Mouse (Mus musculus) myocyte (in vitro differentiated cells): ENCODE data around the gene Plekhb2. TPM values are rescaled to one million over a fixed set of nuclear protein-coding genes. Genes with fewer than 3 reads are reported as not detected.
A peak's percentile ranks its signal among the peaks of the same experiment; 100 is the strongest.

Experiments
- H3K27me3 ChIP-seq: one replicate; pipeline ENCODE4 v1.6.1; 2011; ENCODE audit not compliant: control insufficient read depth, insufficient read depth, insufficient read length
- H3K36me3 ChIP-seq: one replicate; pipeline ENCODE4 v1.6.1; 2011; ENCODE audit not compliant: control insufficient read depth, insufficient read depth
- H3K4me2 ChIP-seq: one replicate; pipeline ENCODE4 v1.6.1; 2011; ENCODE audit warnings: low read depth, control low read depth
- H3K4me3 ChIP-seq: one replicate; pipeline ENCODE4 v1.5.1; 2011; ENCODE audit warnings: mild to moderate bottlenecking, control low read depth, moderate library complexity
- H3K79me2 ChIP-seq: one replicate; pipeline ENCODE4 v1.6.1; 2011; ENCODE audit not compliant: control insufficient read depth, insufficient read depth
- H3ac ChIP-seq: one replicate; pipeline ENCODE4 v1.6.1; 2011; ENCODE audit not compliant: control insufficient read depth, insufficient read length
- CEBPB ChIP-seq: IDR thresholded peaks from 2 replicates; pipeline ENCODE4 v1.6.1; 2011; ENCODE audit warnings: mild to moderate bottlenecking, moderate library complexity; ENCODE audit not compliant: poor library complexity, insufficient read depth, severe bottlenecking
- E2F4 ChIP-seq: IDR thresholded peaks from one replicate; pipeline ENCODE4 v1.6.1; 2011; ENCODE audit warnings: mild to moderate bottlenecking, control low read depth, moderate library complexity; ENCODE audit not compliant: insufficient read depth
- MAX ChIP-seq: IDR thresholded peaks from one replicate; pipeline ENCODE4 v1.6.1; 2011; ENCODE audit warnings: low read depth, mild to moderate bottlenecking, control low read depth
- MYOD1 ChIP-seq, 3 experiments: IDR thresholded peaks; one replicate each; pipeline ENCODE4 v1.6.1; 2011; ENCODE audit warnings: control low read depth in 2 of 3, low read depth in 2 of 3, mild to moderate bottlenecking in 2 of 3, moderate library complexity in 1 of 3; ENCODE audit not compliant: insufficient read length in 2 of 3, control insufficient read depth in 1 of 3
- MYOG ChIP-seq, 3 experiments: IDR thresholded peaks; one replicate each; pipeline ENCODE4 v1.6.1; 2011; ENCODE audit warnings: control low read depth in 2 of 3, low read depth in 2 of 3, mild to moderate bottlenecking in 2 of 3; ENCODE audit not compliant: insufficient read length in 2 of 3, control insufficient read depth in 1 of 3, insufficient read depth in 1 of 3
- POLR2A ChIP-seq: IDR thresholded peaks from one replicate; pipeline ENCODE4 v1.6.1; 2011; ENCODE audit warnings: low read depth, mild to moderate bottlenecking, control low read depth, moderate library complexity; ENCODE audit not compliant: insufficient read length
- POLR2AphosphoS2 ChIP-seq: IDR thresholded peaks from one replicate; pipeline ENCODE4 v1.6.1; 2011; ENCODE audit warnings: low read depth, control low read depth; ENCODE audit not compliant: insufficient read length
- REST ChIP-seq: IDR thresholded peaks from one replicate; pipeline ENCODE4 v1.6.1; 2011; ENCODE audit warnings: mild to moderate bottlenecking, control low read depth, moderate library complexity; ENCODE audit not compliant: insufficient read depth, insufficient read length
- SRF ChIP-seq: IDR thresholded peaks from one replicate; pipeline ENCODE4 v1.6.1; 2011; ENCODE audit warnings: low read depth; ENCODE audit not compliant: control insufficient read depth, insufficient read length
- TCF12 ChIP-seq: IDR thresholded peaks from one replicate; pipeline ENCODE4 v1.6.1; 2011; ENCODE audit warnings: mild to moderate bottlenecking, control low read depth; ENCODE audit not compliant: poor library complexity, insufficient read depth, severe bottlenecking
- TCF3 ChIP-seq: IDR thresholded peaks from one replicate; pipeline ENCODE4 v1.6.1; 2011; ENCODE audit warnings: low read depth, control low read depth; ENCODE audit not compliant: insufficient read length
- USF1 ChIP-seq: IDR thresholded peaks from one replicate; pipeline ENCODE4 v1.6.1; 2011; ENCODE audit warnings: low read depth, mild to moderate bottlenecking, control low read depth, moderate library complexity
- polyA plus RNA-seq: library from polyadenylated mRNA; unstranded; fragments of >200 nt; fragmentation: generic; extraction: Trizol; gene quantifications from one replicate; pipeline ENCODE4 v1.2.1, GENCODE M21; 2012; ENCODE audit warnings: missing spikeins

The Plekhb2 gene
- polyA plus RNA-seq, 1 experiment = 66.2 TPM

DNA sequence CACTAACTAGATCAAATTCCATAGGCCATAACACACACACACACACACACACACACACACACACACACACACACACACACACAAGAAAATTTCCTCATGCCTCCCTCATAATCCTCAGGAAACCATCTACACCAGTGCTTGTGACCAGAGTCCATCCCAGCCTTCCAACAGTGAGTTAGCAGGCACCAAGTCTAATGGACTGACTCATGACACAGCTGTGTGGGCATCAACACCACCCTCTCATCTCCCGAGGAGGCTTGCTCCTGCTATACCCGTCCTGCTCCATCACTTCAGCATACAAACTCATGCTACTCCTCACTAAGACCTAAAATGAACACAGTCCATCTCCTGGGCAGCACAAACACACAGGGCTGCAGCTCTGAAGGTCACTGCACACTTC, 18.8 kb upstream of the Plekhb2 start:
- Histone ChIP-seq H3K27me3 (no peaks in the 10 kb centered on the region), H3K4me3 (no peak overlapping the region), H3K79me2 (peaks cover 93% of the 10 kb centered on the region), H3K36me3 (peaks cover 8% of the 10 kb centered on the region), H3K4me2 (no peak overlapping the region), H3ac (no peak overlapping the region)
- TF ChIP-seq MYOG (IDR thresholded peaks at IDR 0.05; ENCODE audit: control insufficient read depth in 1 of 3, insufficient read depth in 1 of 3, insufficient read length in 2 of 3, low read depth in 2 of 3) = peak in 1 of 3 experiments; percentile 6
- TF ChIP-seq MYOD1 (IDR thresholded peaks at IDR 0.05; ENCODE audit: control insufficient read depth in 1 of 3, insufficient read length in 2 of 3, low read depth in 2 of 3) = no peak
- TF ChIP-seq TCF3 = no peak

DNA sequence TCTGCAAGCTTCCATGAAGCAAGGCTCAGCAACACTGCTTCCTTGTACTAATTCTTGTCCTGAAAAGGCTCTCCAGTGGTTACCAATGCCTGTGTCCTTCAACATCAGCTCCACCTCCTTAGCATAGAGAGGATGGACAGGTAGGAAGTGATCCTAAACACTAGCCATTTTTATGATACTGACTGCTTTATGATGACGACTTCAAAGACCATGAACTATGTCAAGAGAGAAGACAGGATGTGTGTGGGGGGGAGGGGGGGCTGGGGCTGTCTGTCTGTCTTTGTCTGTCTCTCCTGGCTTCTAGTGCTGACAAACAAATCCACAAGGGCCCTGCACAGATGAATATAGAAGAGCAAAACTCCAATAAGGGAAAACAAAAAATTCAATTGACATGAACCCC, 18.4 kb upstream of the Plekhb2 start:
- Histone ChIP-seq H3K79me2 (peaks cover 93% of the 10 kb centered on the region), H3K4me3 (no peak overlapping the region), H3ac (no peak overlapping the region), H3K36me3 (peaks cover 10% of the 10 kb centered on the region), H3K27me3 (no peaks in the 10 kb centered on the region), H3K4me2 (no peak overlapping the region)
- no peak for TF ChIP-seq E2F4
- TF ChIP-seq CEBPB = no peak
- no peak for TF ChIP-seq POLR2A
- no peak for TF ChIP-seq MAX
- TF ChIP-seq POLR2AphosphoS2 = no peak
- TF ChIP-seq REST = no peak
- TF ChIP-seq USF1 = no peak
- TF ChIP-seq TCF12 = no peak
- TF ChIP-seq SRF = no peak
- no peak for TF ChIP-seq MYOG (IDR thresholded peaks at IDR 0.05; ENCODE audit: control insufficient read depth in 1 of 3, insufficient read depth in 1 of 3, insufficient read length in 2 of 3, low read depth in 2 of 3)
- TF ChIP-seq TCF3 = no peak
- no peak for TF ChIP-seq MYOD1 (IDR thresholded peaks at IDR 0.05; ENCODE audit: control insufficient read depth in 1 of 3, insufficient read length in 2 of 3, low read depth in 2 of 3)

DNA sequence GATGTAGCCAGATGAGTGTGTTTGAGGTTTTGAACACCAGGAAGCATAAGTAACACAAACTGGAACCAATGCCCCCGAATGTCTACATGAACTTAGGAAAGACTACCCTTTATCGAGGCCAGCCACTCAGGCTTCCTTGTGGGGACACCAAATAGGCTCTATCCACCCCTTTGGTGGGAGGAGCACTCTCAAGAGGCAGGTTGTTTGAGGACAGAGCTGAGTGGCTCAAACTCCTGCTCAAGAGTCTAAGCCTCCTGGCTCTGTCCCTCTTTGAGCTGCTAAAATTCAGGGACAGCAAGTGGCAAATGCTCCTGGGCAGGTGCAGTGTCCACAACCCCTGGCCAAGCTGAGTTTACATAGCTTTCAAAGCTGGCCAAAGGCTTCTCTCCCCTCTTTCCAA, 14.9 kb upstream of the Plekhb2 start:
- Histone ChIP-seq H3K36me3 (peaks cover 10% of the 10 kb centered on the region), H3K27me3 (no peaks in the 10 kb centered on the region), H3K4me3 (no peak overlapping the region), H3K79me2 (peaks cover 100% of the 10 kb centered on the region), H3K4me2 (no peak overlapping the region), H3ac (no peak overlapping the region)
- TF ChIP-seq MAX = no peak

DNA sequence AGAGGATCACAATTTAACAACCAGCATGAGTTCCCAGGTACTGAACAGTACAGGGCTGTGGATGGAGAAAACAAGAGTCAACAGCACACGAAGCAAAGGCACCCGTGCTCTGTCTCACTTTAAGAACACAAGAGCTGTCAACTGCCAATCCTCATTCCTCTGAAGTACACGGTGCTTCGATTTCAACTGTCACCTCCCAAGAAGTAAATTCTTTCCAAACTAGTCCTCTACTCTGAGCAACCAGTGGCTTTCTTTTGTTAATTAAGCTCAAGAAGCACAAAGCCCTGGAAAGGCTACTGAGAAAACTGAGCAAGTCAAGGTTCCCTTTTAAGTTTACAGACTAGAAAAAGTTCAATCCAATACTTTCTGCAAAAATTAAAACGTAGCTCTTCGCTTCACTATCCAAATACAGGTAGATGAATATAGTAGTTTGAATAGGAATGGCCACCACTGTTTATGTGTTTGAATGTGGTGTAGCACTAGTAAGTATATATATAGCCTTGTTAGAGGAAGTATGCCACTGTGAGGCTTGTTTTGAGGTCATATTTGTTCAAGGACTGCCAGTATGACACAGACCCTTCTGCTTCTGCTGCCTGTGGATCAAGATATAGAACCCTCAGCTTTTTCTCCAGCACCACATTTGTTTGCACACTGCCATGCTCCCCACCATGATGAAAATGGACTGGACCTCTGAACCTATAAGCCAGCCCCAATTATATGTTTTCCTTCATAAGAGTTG, 11.7 kb upstream of the Plekhb2 start:
- H3K36me3 ChIP-seq = peaks cover 10% of the 10 kb centered on the region
- H3K27me3 ChIP-seq = no peaks in the 10 kb centered on the region
- TF ChIP-seq CEBPB (no peak), POLR2A (no peak), MYOG (IDR thresholded peaks at IDR 0.05; ENCODE audit: control insufficient read depth in 1 of 3, insufficient read depth in 1 of 3, insufficient read length in 2 of 3, low read depth in 2 of 3) (no peak), MAX (no peak), MYOD1 (IDR thresholded peaks at IDR 0.05; ENCODE audit: control insufficient read depth in 1 of 3, insufficient read length in 2 of 3, low read depth in 2 of 3) (no peak), TCF3 (no peak), SRF (no peak), POLR2AphosphoS2 (no peak), E2F4 (no peak)
- H3K4me3 ChIP-seq = no peak overlapping the region
- H3K4me2 ChIP-seq = no peak overlapping the region
- peaks cover 94% of the 10 kb centered on the region for H3K79me2 ChIP-seq
- no peak overlapping the region for H3ac ChIP-seq

DNA sequence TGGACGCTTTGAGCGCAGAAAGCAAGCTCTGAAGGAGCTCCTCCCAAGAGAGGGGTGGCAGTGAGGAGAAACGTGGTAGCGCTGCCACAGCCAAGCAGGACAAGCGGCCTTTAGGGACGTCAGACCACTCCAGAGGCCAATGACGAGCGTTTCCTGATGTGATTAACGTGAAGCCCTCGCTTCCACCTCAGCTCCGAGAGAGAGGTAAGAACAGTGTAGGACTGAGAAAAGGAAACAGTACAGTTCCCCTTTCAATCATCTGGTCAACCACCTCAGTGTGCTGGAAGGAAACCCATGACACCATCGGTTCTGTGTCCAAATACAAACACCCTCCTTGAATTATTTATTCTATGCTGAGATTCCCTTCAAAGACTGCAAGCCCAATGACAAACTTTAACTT, 10.5 kb upstream of the Plekhb2 start:
- TF ChIP-seq REST = no peak

DNA sequence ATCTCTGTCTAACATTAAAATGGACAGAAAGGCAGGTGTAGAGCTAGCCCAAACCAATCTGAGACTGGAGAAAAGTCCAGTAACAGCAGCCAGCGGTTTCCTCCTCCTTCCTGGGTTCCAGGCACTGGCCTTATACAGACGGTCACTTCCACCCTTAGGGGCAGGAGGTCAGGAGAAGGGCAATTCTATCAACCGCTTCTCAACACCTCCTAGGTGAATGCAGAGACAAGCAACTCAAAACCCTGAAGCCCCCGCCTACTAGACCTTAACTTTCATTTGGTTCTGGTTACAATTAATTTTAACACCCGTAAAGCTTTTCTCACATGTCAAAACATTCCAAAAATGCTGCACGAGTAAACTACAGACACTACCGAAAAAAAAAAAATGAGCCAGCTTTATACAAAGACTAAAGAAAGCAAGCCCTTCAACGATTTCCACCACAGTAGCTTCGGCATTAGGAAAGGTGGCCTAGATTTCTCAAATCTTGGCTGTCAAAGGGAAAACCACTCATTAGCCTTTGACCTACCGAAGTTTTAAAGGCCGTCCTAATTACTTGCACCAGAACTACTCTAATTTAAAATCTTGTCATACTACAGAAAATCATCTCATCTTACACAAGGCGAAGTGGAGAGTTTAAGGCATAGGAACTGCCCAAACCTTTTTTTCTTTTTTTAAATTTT, 7.9 kb upstream of the Plekhb2 start:
- Histone ChIP-seq H3ac (peak overlapping the region; percentile 68), H3K79me2 (peaks cover 56% of the 10 kb centered on the region), H3K4me2 (peak overlapping the region; percentile 91), H3K36me3 (peaks cover under 1% of the 10 kb centered on the region), H3K4me3 (peak overlapping the region; percentile 84), H3K27me3 (no peaks in the 10 kb centered on the region)
- no peak for TF ChIP-seq USF1
- TF ChIP-seq MYOG (IDR thresholded peaks at IDR 0.05; ENCODE audit: control insufficient read depth in 1 of 3, insufficient read depth in 1 of 3, insufficient read length in 2 of 3, low read depth in 2 of 3) = no peak

More for the DNA sequence above, 10.5 kb upstream of the Plekhb2 start:
- Histone ChIP-seq H3K4me2 (peak overlapping the region; percentile 91), H3ac (no peak overlapping the region), H3K79me2 (peaks cover 82% of the 10 kb centered on the region), H3K4me3 (no peak overlapping the region), H3K36me3 (peaks cover 10% of the 10 kb centered on the region), H3K27me3 (no peaks in the 10 kb centered on the region)
